Mouse (Mus musculus): ENCODE data around the gene Taar8a. TPM values are rescaled to one million over a fixed set of nuclear protein-coding genes. Genes with fewer than 3 reads are reported as not detected.
"Not testable (repeated sequence)": the region's sequence is repeated elsewhere in the genome, so short reads cannot be mapped to it uniquely, and the experiment has no call there.

Taar8a gene
- total and polyA plus RNA-seq, 3 experiments = not detected

GRCm38 (mm10) chr10:24092194-24092593 lies 15.9 kb downstream of the Taar8a start, which contains the start of gene Taar8b:
Taar8b (minus strand) TSS chr10:24092294.
- 0 out of 4 replicates have a peak, but pooled peaks cover 0 to 1% of the 10 kb centered on the region in 2 experiments for H3K27me3 ChIP-seq (ENCODE audit: control insufficient read depth in 1 of 2, insufficient read depth in 2 of 2, low read length in 2 of 2)
- no peak within 1 kb of the TSS for H3K27ac ChIP-seq (ENCODE audit: control insufficient read depth, low read depth, low read length)
- H3K4me1 ChIP-seq (ENCODE audit: control insufficient read depth in 1 of 2, insufficient read depth in 2 of 2, low read length in 2 of 2) = no peaks in the 10 kb centered on the region
- no peaks in the 10 kb centered on the region for H3K9me3 ChIP-seq (replicated peaks; ENCODE audit: insufficient read depth, low read length)
- no peak for DNase-seq (ENCODE audit: low read depth, low spot score)
- H3K4me3 ChIP-seq (ENCODE audit: control insufficient read depth in 1 of 2, insufficient read depth in 1 of 2, low read depth in 2 of 2, low read length in 2 of 2) = no peak within 1 kb of the TSS
- no peaks in the 10 kb centered on the region for H3K36me3 ChIP-seq (ENCODE audit: control insufficient read depth in 1 of 2, insufficient read depth in 2 of 2, low read length in 2 of 2)
- TF ChIP-seq BHLHE40 (IDR thresholded peaks at IDR 0.05; ENCODE audit: borderline replicate concordance, low read depth, low read length) (no peak), CHD2 (IDR thresholded peaks at IDR 0.05; ENCODE audit: low read length) (no peak), NRF1 (IDR thresholded peaks at IDR 0.05; ENCODE audit: insufficient read depth, low read depth, low read length, poor library complexity, severe bottlenecking) (no peak), ETS1 (IDR thresholded peaks at IDR 0.05; ENCODE audit: low read depth, low read length) (no peak), ZKSCAN1 (IDR thresholded peaks at IDR 0.05; ENCODE audit: low read depth, low read length) (no peak), TBP (IDR thresholded peaks at IDR 0.05; ENCODE audit: low read depth, low read length) (no peak), TAL1 (IDR thresholded peaks at IDR 0.05; ENCODE audit: low read length) (no peak), JUND (IDR thresholded peaks at IDR 0.05; ENCODE audit: low read depth, low read length) (no peak), MYB (IDR thresholded peaks at IDR 0.05; ENCODE audit: low read depth, low read length) (no peak)
- no peaks in the 10 kb centered on the region for H3K79me2 ChIP-seq (ENCODE audit: control insufficient read depth, insufficient read depth, low read length, poor library complexity)
- no peak within 1 kb of the TSS for H3K9ac ChIP-seq (ENCODE audit: control insufficient read depth, low read depth, low read length, poor library complexity, severe bottlenecking)

GRCm38 (mm10) chr10:24097010-24097409 lies 20.7 kb downstream of the Taar8a start:
- not testable (repeated sequence) for H3K9ac ChIP-seq (ENCODE audit: control insufficient read depth, low read depth, low read length, poor library complexity, severe bottlenecking); H3K79me2 ChIP-seq (ENCODE audit: control insufficient read depth, insufficient read depth, low read length, poor library complexity); H3K36me3 ChIP-seq (ENCODE audit: control insufficient read depth in 1 of 2, insufficient read depth in 2 of 2, low read length in 2 of 2); H3K4me3 ChIP-seq (ENCODE audit: control insufficient read depth in 1 of 2, insufficient read depth in 1 of 2, low read depth in 2 of 2, low read length in 2 of 2); H3K9me3 ChIP-seq (replicated peaks; ENCODE audit: insufficient read depth, low read length); H3K27me3 ChIP-seq (ENCODE audit: control insufficient read depth in 1 of 2, insufficient read depth in 2 of 2, low read length in 2 of 2); H3K27ac ChIP-seq (ENCODE audit: control insufficient read depth, low read depth, low read length); DNase-seq (ENCODE audit: low read depth, low spot score); H3K4me1 ChIP-seq (ENCODE audit: control insufficient read depth in 1 of 2, insufficient read depth in 2 of 2, low read length in 2 of 2)

- not testable (repeated sequence) for DNase-seq (ENCODE audit: low read depth, low spot score); H3K9me3 ChIP-seq (replicated peaks; ENCODE audit: insufficient read depth, low read length); H3K9ac ChIP-seq (ENCODE audit: control insufficient read depth, low read depth, low read length, poor library complexity, severe bottlenecking)
Observed at GRCm38 (mm10) chr10:24101812-24102211, 25.5 kb downstream of the Taar8a start, which contains the start of gene Taar8c. Taar8c (minus strand) TSS chr10:24101912.

GRCm38 (mm10) chr10:24103299-24103698 lies 27.0 kb downstream of the Taar8a start:
- not testable (repeated sequence) for H3K36me3 ChIP-seq (ENCODE audit: control insufficient read depth in 1 of 2, insufficient read depth in 2 of 2, low read length in 2 of 2); H3K79me2 ChIP-seq (ENCODE audit: control insufficient read depth, insufficient read depth, low read length, poor library complexity); H3K4me3 ChIP-seq (ENCODE audit: control insufficient read depth in 1 of 2, insufficient read depth in 1 of 2, low read depth in 2 of 2, low read length in 2 of 2); H3K9ac ChIP-seq (ENCODE audit: control insufficient read depth, low read depth, low read length, poor library complexity, severe bottlenecking); H3K9me3 ChIP-seq (replicated peaks; ENCODE audit: insufficient read depth, low read length); H3K27me3 ChIP-seq (ENCODE audit: control insufficient read depth in 1 of 2, insufficient read depth in 2 of 2, low read length in 2 of 2); DNase-seq (ENCODE audit: low read depth, low spot score); H3K4me1 ChIP-seq (ENCODE audit: control insufficient read depth in 1 of 2, insufficient read depth in 2 of 2, low read length in 2 of 2); H3K27ac ChIP-seq (ENCODE audit: control insufficient read depth, low read depth, low read length)

More at GRCm38 (mm10) chr10:24101812-24102211, 25.5 kb downstream of the Taar8a start, which contains the start of gene Taar8c:
- not testable (repeated sequence) for H3K36me3 ChIP-seq (ENCODE audit: control insufficient read depth in 1 of 2, insufficient read depth in 2 of 2, low read length in 2 of 2); H3K4me3 ChIP-seq (ENCODE audit: control insufficient read depth in 1 of 2, insufficient read depth in 1 of 2, low read depth in 2 of 2, low read length in 2 of 2); H3K4me1 ChIP-seq (ENCODE audit: control insufficient read depth in 1 of 2, insufficient read depth in 2 of 2, low read length in 2 of 2); H3K79me2 ChIP-seq (ENCODE audit: control insufficient read depth, insufficient read depth, low read length, poor library complexity); H3K27ac ChIP-seq (ENCODE audit: control insufficient read depth, low read depth, low read length); H3K27me3 ChIP-seq (ENCODE audit: control insufficient read depth in 1 of 2, insufficient read depth in 2 of 2, low read length in 2 of 2)

All from MEL (cell line).